ENCODE assay signal across 25 mouse cellular contexts in the genomic region with DNA sequence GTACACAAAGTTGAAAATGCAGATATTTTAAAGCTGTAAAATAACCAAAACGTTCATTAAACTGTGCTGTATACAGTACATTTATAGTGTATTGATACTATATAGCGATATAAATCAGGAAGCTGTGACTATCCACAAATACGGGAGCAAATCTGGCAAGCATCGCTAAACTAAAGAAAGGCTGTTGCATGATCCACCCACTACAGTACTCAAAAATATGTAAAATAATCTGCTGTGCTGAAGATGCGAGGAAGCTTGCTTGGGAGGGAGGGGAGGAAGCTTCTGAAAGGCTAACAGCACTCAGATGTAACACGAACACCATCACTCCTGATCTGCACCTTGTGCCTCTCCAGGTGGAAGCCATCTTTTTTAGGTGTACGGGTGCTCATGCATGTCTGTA. TPM values are rescaled to one million over a fixed set of nuclear protein-coding genes. Genes with fewer than 3 reads are reported as not detected.
DNase-seq lines count a peak whose midpoint lies in the region; ATAC-seq and TF ChIP-seq lines count a peak whose summit lies in the region.
"Had no signal": no experiment of that assay in that cellular context is flagged by ENCODE, and none has a peak within 500 bp of the region (broad histone marks: within the 10 kb centered on the region; RNA-seq: fewer than 3 reads in every experiment).

No protein-coding gene starts in this region.

- no peaks in the 10 kb centered on the region for H3K27me3 ChIP-seq in neural tube, embryonic 11.5 days (ENCODE audit: control insufficient read depth, insufficient read depth, low read length)
- H3K27me3 ChIP-seq: CH12.LX; embryonic facial prominence, embryonic 12.5 days; forebrain, embryonic 13.5 days; forebrain, embryonic 15.5 days; Patski had no signal

- H3K4me1 ChIP-seq in neural tube, embryonic 11.5 days (ENCODE audit: control insufficient read depth, insufficient read depth, low read length) = no peaks in the 10 kb centered on the region; the same call in 1 of the 2 replicates
- H3K4me1 ChIP-seq: embryonic facial prominence, embryonic 12.5 days had no signal

- no peak overlapping the region for H3K4me2 ChIP-seq in neural tube, embryonic 11.5 days (ENCODE audit: low read depth)
- H3K4me2 ChIP-seq: embryonic facial prominence, embryonic 12.5 days; forebrain, embryonic 13.5 days; forebrain, embryonic 15.5 days had no signal

- H3K36me3 ChIP-seq in neural tube, embryonic 11.5 days (ENCODE audit: control insufficient read depth, insufficient read depth, low read length) = no peaks in the 10 kb centered on the region
- H3K36me3 ChIP-seq: embryonic facial prominence, embryonic 10.5 days; embryonic facial prominence, embryonic 12.5 days; forebrain, embryonic 15.5 days; G1E had no signal

- H3K4me3 ChIP-seq in layer of hippocampus, adult 2 months = no peak overlapping the region
- H3K4me3 ChIP-seq in neural tube, embryonic 11.5 days (ENCODE audit: low read depth, low read length) = no peak overlapping the region
- H3K4me3 ChIP-seq: embryonic facial prominence, embryonic 10.5 days; embryonic facial prominence, embryonic 12.5 days; forebrain, embryonic 13.5 days; forebrain, embryonic 15.5 days had no signal

- 89% methylated on average over 7 of the region's 7 CpGs for WGBS in neural tube, embryonic 11.5 days

- no peak for DNase-seq in frontal cortex, postnatal 10 days (ENCODE audit: low spot score in 2 of 2)
- no peak for DNase-seq in layer of hippocampus, adult 2 months (ENCODE audit: low spot score in 2 of 2)
- no peak for DNase-seq in layer of hippocampus, postnatal 36 days
- DNase-seq in neural tube, embryonic 11.5 days (ENCODE audit: low spot score) = peak; percentile 4
- no peak for DNase-seq in neural tube, embryonic 10.5 days (ENCODE audit: extremely low spot score, low spot score)
- peak; percentile 48 for DNase-seq in brain, adult 2 months (ENCODE audit: low read depth, low spot score)
- DNase-seq: adrenal gland, adult 8-10 months; adrenal gland, postnatal 14 days; adrenal gland, postnatal 36 days; B cell, adult 2 months; cerebellum, adult 11 months; cerebellum, adult 2 months; cerebellum, adult 9-10 months; cerebellum, postnatal 10 days; cerebellum, postnatal 25 days had no signal

- TF ChIP-seq CTCF in layer of hippocampus, adult 2 months (conservative IDR thresholded peaks at IDR 0.05) = no peak

- peak; percentile 79 for ATAC-seq in frontal cortex, adult (ENCODE audit: low TSS enrichment)
- no peak for ATAC-seq in neural tube, embryonic 11.5 days (ENCODE audit: insufficient read depth, low FRiP score, low TSS enrichment)
- ATAC-seq: activated CD4-positive, CD25-positive, alpha-beta regulatory T cell, adult 4 months; CD4-positive, CD25-positive, alpha-beta regulatory T cell, adult 4 months; forebrain, embryonic 13.5 days; forebrain, embryonic 15.5 days; Patski had no signal

- H3K9me3 ChIP-seq in neural tube, embryonic 11.5 days (ENCODE audit: control insufficient read depth, low read length) = no peaks in the 10 kb centered on the region
- H3K9me3 ChIP-seq: embryonic facial prominence, embryonic 10.5 days; embryonic facial prominence, embryonic 12.5 days; forebrain, embryonic 13.5 days; forebrain, embryonic 15.5 days; G1E had no signal

- H3K27ac ChIP-seq in layer of hippocampus, adult 2 months = peak overlapping the region; percentile 48; the same call in 1 of the 2 replicates
- no peak overlapping the region for H3K27ac ChIP-seq in neural tube, embryonic 11.5 days (ENCODE audit: low read depth, low read length)
- H3K27ac ChIP-seq: embryonic facial prominence, embryonic 10.5 days; embryonic facial prominence, embryonic 12.5 days; forebrain, embryonic 13.5 days; forebrain, embryonic 15.5 days had no signal

- no peak overlapping the region for H3K9ac ChIP-seq in neural tube, embryonic 11.5 days (ENCODE audit: low read length)
- H3K9ac ChIP-seq: embryonic facial prominence, embryonic 12.5 days; forebrain, embryonic 13.5 days; forebrain, embryonic 15.5 days had no signal

RNA-seq across cellular contexts. Expression of a gene that starts 46.8 kb away (rescaled TPM):
- 10 to 100 TPM; 39.6 TPM for total RNA-seq in layer of hippocampus, adult 2 months (2021)
- total RNA-seq in layer of hippocampus, postnatal 36 days (2021) = 10 to 100 TPM; 39.4 to 43.2 TPM
- 28.1 and 31.3 TPM in 2 replicates for polyA plus RNA-seq in neural tube, embryonic 11.5 days (2014; fragmentation: Nextera tagmentation; extraction: Ambion mirVana)

Comparison
In these comparisons a context has a peak if more than half of its experiments do, and no peak if none do; other contexts are left out.
1. DNase-seq: peak in neural tube, embryonic 11.5 days (single experiment) and brain, adult 2 months (single experiment); none in frontal cortex, postnatal 10 days (0 of 2), layer of hippocampus, adult 2 months (0 of 2), layer of hippocampus, postnatal 36 days (0 of 2) and neural tube, embryonic 10.5 days (single experiment).